In the genomic region with DNA sequence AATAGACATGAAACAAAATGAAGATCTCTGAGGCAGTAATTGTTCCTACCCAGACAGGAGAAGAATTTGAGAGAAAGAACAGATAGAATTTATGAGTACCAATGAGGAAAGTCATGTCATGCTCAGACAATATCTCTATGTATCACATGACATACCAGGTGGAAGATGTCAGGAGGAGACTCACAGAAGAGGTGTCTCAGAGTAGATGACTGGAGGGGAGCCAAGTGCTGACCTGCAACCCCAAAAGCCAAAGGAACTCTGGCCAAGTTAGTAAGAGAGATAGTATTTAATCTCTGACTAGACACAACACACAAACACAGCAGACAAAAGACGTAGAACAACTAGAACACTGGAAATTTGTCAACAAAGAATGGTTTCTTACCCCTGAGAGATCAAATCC, we compare ENCODE assay signal across 21 mouse cellular contexts. TPM values are rescaled to one million over a fixed set of nuclear protein-coding genes. Genes with fewer than 3 reads are reported as not detected.
"Had no signal": no experiment of that assay in that cellular context is flagged by ENCODE, and none has a peak within 500 bp of the region (broad histone marks: within the 10 kb centered on the region; RNA-seq: fewer than 3 reads in every experiment).

No protein-coding gene starts in this region.

- H3K27ac ChIP-seq: liver, embryonic 13.5 days; liver, embryonic 15.5 days; macrophage; midbrain, embryonic 13.5 days; midbrain, embryonic 15.5 days; neural tube, embryonic 12.5 days; stomach, embryonic 15.5 days; stomach, postnatal 0 days had no signal

- H3K9me3 ChIP-seq: liver, embryonic 13.5 days; liver, embryonic 15.5 days; midbrain, embryonic 13.5 days; midbrain, embryonic 15.5 days; neural tube, embryonic 12.5 days; stomach, embryonic 15.5 days had no signal

- H3K4me3 ChIP-seq: liver, embryonic 13.5 days; liver, embryonic 15.5 days; midbrain, embryonic 13.5 days; midbrain, embryonic 15.5 days; neural tube, embryonic 12.5 days; stomach, embryonic 15.5 days had no signal

- H3K9ac ChIP-seq: liver, embryonic 13.5 days; liver, embryonic 15.5 days; liver, postnatal 0 days; midbrain, embryonic 13.5 days; midbrain, embryonic 15.5 days; neural tube, embryonic 12.5 days; stomach, embryonic 15.5 days had no signal

- H3K27me3 ChIP-seq: liver, embryonic 13.5 days; liver, embryonic 15.5 days; midbrain, embryonic 13.5 days; midbrain, embryonic 15.5 days; neural tube, embryonic 12.5 days; stomach, embryonic 15.5 days had no signal

- ATAC-seq: liver, postnatal 0 days; midbrain, embryonic 13.5 days; midbrain, embryonic 15.5 days had no signal

- H3K36me3 ChIP-seq: liver, embryonic 13.5 days; liver, embryonic 15.5 days; midbrain, embryonic 13.5 days; midbrain, embryonic 15.5 days; neural tube, embryonic 12.5 days; stomach, embryonic 15.5 days had no signal

- H3K4me1 ChIP-seq: liver, embryonic 13.5 days; liver, embryonic 15.5 days; midbrain, embryonic 13.5 days; midbrain, embryonic 15.5 days; neural tube, embryonic 12.5 days had no signal

- DNase-seq: liver, embryonic 13.5 days; liver, postnatal 0 days; right cerebral cortex, postnatal 14 days; thymus, adult 2 months; thymus, postnatal 25 days; thymus, postnatal 4 days had no signal

- H3K4me2 ChIP-seq: liver, embryonic 13.5 days; liver, embryonic 15.5 days; midbrain, embryonic 11.5 days; midbrain, embryonic 13.5 days; midbrain, embryonic 15.5 days; neural tube, embryonic 12.5 days; stomach, embryonic 15.5 days had no signal

RNA-seq across cellular contexts. Expression of gene Pmp22, which starts 11.5 kb away (rescaled TPM):
- total RNA-seq: megakaryocyte progenitor cell, adult 5-6 weeks; monocyte, adult 5-6 weeks; neutrophil, adult 5-6 weeks had no signal

RNA-seq across cellular contexts. Expression of gene Tekt3, which starts 55.8 kb away (rescaled TPM):
- total RNA-seq: megakaryocyte progenitor cell, adult 5-6 weeks; midbrain, postnatal 0 days; monocyte, adult 5-6 weeks; neutrophil, adult 5-6 weeks had no signal
- polyA plus RNA-seq: liver, embryonic 13.5 days; liver, embryonic 15.5 days; liver, postnatal 0 days; macrophage; midbrain, embryonic 11.5 days; midbrain, embryonic 13.5 days; midbrain, embryonic 15.5 days; neural tube, embryonic 12.5 days; neural tube, embryonic 14.5 days; spleen, adult 2 months; stomach, embryonic 15.5 days; stomach, postnatal 0 days; urinary bladder, adult 2 months had no signal
